Mouse (Mus musculus) frontal cortex, postnatal 14 days (tissue): ENCODE measurements at regions not wholly inside any gene's neighbourhood (a gene's known extent, or its start where the extent isn't known, plus 50 kb on each side); places are given as distances from the start of the nearest gene placed in this dataset.

ENCODE experiments used
- DNase-seq, 2 experiments: peaks; one replicate each; pipeline ENCODE4 v3.0.0; 2022; ENCODE audit warnings: low spot score in 2 of 2

DNA sequence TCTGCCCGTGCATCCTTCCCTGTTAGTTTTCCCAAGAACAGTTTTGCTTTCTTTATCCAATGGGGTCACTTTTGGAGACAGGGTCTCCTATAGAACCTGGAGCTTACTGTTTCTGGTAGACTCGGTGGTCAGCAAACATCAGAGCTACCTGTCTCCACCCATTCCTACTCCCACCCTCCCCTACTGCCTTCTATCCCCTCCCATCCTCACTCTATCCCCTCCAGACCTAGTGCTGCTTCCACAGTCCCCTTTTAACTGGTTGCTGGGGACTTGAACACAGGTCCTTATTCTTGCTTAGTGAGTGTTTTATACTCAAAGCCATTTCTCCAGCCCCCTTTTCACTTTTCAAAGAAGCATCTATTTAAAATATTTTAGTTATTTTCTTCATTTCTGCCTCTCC lies 189.4 kb upstream of the Fat4 start:
- no peak for DNase-seq

DNA sequence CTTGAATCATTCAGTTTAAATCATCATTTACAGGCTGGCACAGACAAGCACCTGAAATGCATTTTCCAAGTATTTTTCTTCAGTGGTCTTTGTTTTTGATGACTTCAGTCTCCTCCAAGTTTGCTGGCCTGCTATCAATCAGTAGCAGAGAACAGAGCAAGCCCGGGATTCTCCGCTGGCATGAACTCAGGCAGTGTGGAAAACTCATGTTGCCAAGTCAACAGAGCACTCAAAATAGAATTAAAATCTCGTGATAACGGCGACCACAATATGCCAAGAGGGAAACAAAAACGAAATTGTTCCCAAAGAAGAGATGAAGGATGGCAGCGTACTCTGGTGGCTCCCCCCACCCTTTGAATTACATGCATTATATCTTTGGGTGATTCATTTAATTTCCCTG lies 190.9 kb upstream of the Fat4 start:
- DNase-seq: no peak

DNA sequence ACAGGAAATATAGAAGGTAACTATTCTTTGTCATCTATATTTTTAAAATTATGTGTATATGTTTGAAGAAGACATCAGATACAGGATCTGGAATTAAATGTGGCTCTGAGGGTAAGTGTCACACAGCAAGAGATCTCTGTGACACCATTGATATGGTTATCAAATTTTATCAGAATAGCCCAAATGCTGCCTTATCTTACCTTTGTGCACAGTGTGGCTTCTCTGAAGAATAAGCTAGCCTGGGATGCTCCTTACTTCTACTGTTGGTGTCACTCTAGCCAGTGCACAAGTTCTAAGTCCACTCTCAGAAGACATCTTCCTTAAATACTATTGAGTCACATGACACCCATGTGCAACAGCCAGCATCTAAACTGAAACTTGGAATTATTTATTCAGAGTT lies 194.0 kb upstream of the Fat4 start:
- DNase-seq: no peak

DNA sequence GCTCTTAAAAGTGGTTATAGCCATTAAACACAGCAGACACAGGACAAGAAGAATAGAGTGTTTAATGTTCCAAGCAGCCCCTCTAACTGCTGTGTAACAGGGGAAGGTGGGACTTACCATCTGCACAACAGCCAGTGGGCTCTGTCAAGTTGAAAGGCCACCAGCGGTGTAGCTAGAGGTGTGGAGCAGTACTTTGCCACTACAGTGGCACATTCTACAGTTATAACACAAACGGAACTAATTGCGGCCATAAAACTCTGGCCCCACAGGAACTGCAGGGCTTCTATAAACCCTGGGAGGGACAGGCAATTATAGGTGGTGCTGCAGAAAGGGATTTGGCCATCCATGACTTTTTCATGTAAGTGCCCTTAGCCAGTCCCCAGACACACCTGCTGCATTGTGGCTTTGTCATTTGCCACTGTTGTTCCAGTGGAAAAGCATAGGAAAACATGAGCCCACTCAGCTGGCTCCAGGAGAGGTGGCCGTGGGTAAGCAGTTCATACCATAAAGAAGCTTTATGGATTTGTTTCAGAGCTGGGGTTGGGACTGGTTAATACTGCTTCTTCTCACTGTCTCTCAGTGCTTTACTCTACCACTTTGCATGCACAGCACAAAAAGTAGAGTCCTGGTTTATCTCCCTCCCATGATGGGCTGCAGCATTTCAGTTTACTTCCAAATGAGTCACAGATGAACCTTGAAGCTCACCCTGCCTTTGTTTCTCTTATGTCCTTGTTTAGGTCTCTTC lies 199.8 kb upstream of the Ankrd50 start:
- no peak for DNase-seq

DNA sequence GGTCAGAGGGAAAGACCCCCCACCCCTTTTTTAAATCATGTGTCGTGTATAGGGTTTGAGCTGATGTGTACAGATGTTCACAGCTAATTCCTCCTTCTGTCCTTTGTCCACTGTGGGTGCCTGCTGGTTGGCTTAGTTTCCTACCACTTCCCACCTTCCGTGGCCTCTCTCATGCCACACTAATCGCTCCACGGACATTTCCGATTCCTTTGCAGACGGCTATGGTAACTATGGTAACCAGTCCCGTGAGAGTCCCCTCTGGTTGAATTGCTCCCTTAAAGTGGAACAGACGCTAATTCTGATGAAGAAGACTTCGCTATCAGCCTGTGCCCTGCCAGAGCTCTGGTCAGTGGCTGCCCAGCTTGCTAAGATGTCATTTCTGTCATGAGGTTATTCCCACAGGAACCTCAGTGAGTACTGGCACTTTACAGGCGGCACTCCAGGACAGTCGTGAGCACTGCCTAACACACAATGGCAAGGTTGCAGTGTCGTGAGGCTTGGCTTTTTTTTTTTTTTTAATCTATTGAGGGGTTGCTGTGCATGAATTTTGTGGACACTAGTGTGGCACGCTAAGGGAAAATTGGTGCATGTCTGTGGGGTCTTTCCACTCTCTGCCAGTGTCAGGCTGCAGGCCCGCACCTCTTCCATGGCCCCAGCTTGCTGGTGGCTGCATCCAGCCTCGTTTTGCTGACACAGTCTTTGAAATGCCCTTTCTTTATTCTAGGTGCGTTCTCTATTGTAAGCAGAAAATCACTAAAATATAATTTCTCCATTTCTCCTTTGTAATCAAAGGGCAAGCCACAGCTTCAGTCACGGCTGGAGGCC lies 179.2 kb upstream of the Ankrd50 start:
- no peak for DNase-seq

DNA sequence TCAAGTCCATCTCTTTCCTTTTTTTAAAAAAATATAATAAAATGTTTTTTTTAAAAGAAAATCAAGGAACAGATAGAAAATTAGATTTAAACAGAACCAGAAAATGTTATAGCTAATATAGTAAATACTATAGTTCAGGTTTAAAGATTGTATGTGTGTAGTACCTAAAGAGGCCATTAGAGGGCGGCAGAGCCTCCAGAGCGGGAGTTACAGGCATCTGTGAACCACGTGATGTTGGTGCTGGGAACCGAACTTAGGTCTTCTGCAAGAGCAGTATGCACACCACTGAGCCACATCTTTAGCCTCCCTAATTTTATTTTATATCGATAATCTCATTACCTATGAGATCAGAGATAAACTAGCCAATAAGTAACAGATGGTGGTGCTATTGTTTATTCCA lies 178.4 kb upstream of the Ankrd50 start:
- no peak for DNase-seq

DNA sequence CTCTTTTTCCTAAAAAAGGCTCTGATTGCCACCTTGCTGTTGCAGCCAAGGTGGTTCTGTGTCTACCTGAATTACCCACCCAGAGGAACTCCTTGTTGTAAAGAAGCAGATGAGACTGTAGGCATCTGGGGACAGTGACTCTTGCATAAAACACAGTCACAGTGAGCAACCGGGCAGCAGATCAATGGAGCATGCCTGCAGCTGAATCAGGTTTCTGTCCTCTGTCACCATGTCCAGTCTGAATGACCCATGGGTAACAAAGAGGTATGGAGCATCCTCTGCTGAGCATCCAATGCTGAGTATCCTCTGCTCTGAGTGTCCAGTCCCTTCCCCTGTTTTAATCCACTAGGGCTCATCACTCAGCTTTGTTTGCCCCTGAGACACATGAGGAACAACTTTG lies 172.1 kb upstream of the Ankrd50 start:
- no peak for DNase-seq

DNA sequence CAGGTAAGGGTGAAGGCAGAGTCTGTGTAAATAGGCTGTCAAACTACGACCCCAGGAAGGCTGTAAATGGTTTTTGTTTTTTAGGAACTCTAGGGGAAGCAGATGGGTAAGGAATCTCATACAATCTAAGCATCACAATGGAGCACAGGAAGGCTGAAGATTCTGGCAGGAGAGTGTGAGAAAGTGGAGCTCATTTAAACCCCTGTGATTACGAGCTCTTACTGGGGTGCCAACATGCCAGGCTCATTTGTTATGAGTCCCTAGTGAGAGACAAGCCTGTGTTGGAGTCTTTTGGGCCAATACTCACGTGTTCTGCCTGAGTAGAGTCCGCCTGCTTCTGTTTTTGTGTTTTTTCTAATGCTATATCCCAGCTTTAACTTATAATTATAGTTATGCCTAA lies 169.3 kb upstream of the Ankrd50 start:
- DNase-seq: no peak

DNA sequence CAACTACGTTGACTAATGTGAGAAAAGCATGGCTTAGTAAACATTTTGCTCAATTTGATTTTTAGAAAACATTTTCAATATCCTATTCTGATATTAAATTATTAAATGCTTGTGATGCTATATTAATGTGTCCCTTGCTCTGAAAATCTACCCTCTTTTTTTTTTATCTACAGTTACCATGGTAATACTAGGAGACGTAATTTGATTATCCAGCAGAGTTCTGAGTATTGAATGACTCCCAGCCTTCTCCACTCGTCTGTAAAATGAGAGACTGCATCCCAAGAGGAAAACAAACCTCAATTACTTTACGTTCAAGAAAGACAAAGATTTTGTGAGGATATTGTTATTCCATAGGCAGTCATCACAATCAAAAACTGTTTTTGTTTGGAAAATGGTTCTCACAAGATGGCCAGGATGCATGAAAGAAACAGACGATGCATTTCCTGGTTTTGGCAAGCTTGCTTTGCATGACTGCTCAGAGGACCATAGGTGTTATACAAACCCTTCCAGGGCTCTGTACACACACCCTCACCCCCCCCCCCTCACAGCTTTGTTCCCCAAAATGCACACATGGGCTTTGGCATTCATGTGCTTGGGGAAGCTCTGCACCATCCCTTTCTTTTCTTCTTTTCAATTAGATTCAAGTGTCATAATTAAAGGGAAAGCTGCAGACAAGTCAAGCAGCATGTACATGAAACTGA lies 168.5 kb upstream of the Ankrd50 start:
- no peak for DNase-seq

DNA sequence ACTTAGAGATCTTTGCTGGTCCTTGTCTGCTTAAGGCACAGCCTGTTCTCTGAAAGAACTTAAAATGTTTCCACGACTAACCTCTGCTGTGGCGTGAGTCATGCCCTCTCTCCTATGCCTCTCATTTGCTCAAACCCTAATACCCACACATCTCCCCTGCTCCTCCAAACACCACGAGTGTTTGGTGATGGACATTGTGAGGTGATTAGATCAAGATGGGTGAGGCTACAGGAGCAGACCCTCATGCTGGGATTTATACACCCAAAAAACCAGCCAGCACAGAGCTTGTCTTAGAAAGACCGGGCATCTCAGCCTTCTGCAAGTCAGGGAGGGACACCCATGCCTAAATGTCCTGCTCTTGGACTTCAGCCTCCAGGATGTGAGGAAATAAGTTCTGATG lies 165.5 kb upstream of the Ankrd50 start:
- no peak for DNase-seq

DNA sequence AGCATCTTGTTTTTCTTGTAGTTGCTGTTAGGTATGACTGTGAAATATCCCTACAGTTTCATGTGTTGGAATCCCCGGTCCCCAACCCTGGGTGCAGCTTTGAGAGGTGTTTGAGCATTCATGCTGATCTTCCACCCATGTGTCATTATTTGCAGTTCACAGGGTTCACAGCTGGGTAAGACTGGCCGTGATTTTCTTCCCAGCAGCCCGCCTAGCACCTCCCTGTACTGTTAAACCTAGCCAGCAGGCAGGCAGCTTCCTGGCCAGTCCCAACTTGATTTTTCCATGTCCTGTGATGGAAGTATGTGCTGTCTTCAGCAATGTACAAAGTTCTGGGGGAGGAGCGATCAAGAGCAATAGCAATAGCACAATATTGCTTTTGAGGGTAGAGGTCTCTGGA lies 164.0 kb upstream of the Ankrd50 start:
- DNase-seq: no peak

DNA sequence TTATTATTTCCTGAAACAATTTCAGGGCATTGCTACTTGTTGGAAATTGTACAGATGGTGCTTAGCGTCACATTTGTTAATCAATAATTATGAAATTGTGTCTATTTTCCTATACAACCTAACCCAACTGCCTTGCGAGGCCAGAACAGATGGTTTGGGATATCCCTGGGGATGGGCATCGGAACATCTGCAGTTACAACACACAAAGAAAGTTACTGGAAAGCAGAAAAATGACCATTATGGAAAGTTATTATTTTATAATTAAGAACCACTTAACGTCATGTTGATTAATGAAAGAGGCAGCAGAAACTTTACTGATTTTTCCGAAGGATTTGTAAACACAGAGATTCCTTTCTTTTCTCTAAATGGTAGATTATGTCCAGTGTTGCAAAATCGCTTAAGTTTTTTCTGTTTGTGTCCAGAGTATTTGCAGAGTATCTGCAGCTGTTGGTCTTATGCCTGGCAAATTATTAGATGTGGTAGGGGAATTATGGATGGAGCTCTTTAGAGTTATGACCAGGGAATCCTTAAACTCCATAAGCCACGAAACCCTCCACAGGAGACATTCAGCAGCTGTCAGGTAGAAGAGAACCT lies 163.2 kb upstream of the Ankrd50 start:
- no peak for DNase-seq

DNA sequence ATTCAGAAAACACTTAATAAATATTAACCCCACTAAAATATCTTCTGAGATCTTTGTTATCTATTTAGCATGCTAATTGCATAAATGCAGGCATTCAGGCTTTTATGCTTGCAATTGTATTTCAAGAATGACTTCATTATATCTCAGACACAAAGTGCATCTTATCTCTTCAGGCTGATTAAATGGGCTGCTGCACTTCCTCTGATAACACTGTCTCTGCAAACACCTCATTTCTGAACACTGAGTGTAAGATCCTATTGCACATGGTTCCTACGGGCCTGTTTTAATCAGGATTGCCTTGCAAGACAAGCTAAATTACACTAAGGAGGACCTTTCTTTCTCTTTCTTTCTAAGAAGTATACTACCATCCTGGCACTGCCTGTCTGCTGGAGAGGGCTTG lies 157.1 kb upstream of the Ankrd50 start:
- no peak for DNase-seq

DNA sequence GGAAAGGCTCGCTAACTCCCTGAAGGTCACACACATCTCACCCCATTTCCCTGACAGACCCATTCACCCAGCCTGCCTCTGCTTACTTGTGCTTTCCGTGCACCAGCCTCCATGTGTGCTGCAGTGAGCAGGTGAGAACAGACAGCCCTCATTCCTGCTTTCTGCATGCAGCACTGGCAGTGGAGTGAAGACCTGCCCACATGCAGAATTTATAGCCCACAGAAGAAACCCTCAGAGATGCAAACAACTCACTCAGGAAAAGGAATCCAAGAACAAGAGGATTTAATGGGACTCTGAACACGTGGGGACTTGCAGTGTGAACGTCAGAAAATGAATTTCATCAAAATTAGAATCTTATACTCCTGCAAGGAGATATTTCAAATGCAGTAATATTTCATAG lies 152.2 kb upstream of the Ankrd50 start:
- no peak for DNase-seq

DNA sequence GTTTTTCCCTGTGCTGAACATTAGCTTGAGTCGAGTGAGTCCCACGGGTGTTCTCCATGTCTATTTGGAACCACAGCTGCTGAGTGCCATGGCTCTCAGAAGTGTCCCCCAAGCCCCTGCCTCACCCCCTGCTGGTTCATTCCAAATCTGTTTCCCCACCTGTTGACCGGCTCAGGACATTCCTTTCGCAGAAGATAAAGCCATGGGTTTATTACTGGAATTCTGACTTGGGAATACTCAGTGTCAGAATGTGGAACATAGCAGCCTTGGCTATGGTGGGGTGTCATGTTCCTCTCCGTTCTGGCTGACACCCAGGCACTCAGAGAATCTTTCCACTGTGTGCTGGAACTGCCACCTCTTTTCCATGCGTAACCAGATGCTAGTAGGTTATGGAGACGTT lies 148.7 kb upstream of the Ankrd50 start:
- no peak for DNase-seq

DNA sequence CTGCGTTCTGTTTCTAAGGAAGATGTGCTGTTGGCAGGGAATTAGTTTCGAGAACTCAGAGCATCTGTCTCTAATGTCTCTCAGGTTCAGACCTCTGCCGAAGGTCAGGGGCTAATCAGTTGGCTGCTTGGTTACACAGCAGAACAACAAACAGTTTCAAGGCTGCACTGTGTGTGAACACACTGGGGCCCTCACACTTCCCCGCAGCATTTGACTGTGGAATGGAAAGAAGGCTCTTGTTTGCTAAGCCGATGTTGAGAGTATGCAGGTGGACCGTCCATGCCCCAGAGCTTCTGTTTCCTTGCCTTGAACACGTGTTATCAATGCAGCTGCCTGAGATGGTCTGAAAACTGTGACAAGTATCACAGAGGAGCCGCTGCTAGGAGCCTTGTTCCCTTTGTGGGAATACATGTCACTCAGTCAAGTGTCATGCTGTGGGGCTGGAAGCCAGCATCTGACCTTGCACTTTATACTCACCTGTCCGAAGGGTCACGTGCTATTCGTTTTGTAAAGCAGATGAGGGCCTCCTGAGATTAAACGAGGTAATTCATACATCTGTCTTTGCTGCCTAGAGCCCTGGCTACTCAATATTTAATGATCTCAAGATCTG lies 141.0 kb upstream of the Ankrd50 start:
- no peak for DNase-seq

DNA sequence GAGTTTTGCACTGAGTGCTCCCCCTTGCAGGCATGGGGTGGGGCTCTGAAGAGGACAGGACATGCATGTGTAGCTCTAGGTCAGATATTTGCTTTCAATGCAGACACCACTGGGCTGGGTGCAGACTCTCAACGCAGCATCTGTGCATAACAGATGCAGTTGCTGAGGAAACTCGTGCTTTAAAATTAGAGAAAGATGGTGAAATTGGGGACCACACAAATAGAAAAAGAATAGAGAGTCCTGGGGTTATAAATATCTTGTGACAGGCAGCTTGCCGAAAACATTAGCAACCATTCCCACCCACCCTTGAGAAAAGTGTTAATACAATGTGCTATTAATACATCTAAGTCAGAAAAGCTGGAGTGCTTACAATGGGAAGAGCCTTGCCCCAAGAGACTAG lies 133.3 kb upstream of the Ankrd50 start:
- DNase-seq: no peak

DNA sequence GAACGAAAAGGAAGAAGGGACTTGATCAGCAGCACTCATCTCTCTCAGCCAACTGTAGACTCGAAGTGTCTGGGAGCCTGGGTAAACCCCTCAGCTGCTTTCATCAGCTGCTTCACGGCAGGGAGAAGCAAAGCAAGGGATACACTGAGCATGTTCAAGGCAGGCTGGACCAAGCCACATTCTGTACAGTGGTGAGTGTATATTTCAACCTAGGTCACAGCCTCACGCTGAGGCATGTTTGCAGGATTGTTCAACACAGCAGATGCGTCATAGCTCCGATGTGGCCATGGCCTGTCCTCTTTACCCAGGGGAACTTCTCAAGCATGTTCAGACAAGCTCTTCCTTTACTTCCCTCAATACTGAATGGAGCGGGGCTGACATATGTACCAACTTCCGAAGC lies 132.6 kb upstream of the Ankrd50 start:
- DNase-seq: no peak

DNA sequence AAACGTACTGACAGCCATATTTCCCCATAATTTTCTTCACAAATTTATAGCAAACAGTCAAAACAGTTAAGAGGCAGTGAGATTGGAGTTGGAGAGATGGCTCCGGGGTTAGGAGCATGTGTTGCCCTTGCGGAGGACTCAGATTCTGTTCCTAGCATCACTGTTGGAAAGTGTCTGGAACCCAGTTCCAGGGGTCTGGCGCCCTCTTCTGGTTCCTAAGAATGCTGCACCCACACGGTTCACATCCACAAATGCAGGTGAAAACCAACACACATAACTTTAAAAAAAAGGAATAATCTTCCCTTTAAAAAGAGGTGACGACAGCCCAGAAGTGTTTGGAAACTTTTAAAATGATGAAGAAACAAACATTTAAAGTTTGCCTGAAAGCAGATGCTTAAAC lies 129.1 kb upstream of the Ankrd50 start:
- DNase-seq: no peak

DNA sequence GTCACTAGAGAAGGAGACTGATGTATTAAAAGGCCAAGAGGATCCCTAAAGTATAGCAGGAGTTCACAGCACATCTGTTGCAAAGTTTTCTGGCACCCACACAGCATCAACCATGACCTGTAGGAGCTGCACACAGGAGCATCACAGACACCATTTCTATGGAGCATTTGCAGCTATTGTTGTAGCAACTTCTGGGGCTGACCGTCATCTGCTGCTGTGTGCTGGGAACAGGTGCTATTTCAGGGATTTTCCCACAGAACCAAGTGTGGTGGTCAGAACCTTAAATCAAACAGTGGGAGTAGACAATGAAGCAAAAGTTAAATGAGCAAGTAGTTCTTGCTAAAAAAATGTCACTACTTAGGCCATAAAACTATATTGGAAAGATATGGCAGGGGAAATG lies 106.9 kb upstream of the Ankrd50 start:
- DNase-seq: no peak

DNA sequence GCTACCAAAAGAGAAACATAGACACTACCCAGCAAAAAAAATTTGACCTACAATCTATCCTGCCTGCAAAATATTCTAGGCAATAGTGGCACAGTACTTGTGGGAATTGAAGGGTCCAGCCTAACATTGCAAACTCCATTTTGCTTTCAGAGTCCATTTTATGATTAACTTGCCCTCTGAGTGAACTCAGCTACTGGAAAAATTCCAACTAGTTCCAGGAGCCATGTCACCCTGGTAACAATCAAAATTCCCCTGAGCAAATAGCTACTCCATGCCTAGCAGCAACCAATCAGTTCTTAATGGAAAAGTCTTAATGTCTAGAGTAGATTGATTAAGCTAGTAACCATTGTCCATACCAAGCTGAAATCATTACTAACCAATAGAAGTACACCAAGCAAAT lies 104.3 kb upstream of the Ankrd50 start:
- DNase-seq: no peak

DNA sequence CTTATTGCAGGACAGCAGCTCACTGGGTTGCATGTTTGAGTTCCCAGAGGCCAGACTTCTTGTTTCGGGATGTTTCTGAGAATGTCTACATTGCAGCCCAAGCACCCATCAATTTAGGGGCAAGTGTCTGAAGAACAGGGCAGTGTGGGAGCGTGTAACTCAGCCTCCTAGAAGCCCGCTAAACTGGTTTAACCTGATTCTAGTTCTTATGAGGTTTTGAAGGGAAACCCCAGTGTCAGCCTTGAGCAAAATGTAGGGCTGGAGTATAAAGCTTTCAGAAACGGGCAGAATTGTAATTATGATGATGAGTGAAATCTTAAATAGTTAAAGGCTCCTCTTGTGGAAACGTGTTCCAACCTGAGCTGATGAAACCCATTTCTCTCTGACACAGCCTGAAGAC lies 100.9 kb upstream of the Ankrd50 start:
- DNase-seq: no peak
